Mouse (Mus musculus) stomach, embryonic 14.5 days (tissue): ENCODE measurements around the gene Usp6nl. TPM values are rescaled to one million over a fixed set of nuclear protein-coding genes. Genes with fewer than 3 reads are reported as not detected.

Experiments
- ATAC-seq: fragments of 200-750 bp; cut with Nextera tagmentation; 2 replicates; pipeline ENCODE4 v1.8.0; 2017; ENCODE audit warnings: low read depth, moderate TSS enrichment; ENCODE audit not compliant: insufficient number of reproducible peaks, insufficient read depth, low FRiP score
- H3K27ac ChIP-seq: fragments of 300-500 bp; sonication (generic); 2 replicates; pipeline ENCODE4 v1.5.1; 2014; ENCODE audit warnings: mild to moderate bottlenecking, low read length, moderate library complexity, mixed read lengths
- H3K27me3 ChIP-seq: fragments of 300-500 bp; sonication (generic); 2 replicates; pipeline ENCODE4 v1.6.1; 2014; ENCODE audit warnings: low read length, control low read depth, mixed read lengths; ENCODE audit not compliant: control insufficient read depth, insufficient read depth
- H3K36me3 ChIP-seq: fragments of 300-500 bp; sonication (generic); 2 replicates; pipeline ENCODE4 v1.6.1; 2014; ENCODE audit warnings: mild to moderate bottlenecking, control low read depth, low read length, moderate library complexity, mixed read lengths; ENCODE audit not compliant: control insufficient read depth, insufficient read depth
- H3K4me1 ChIP-seq: fragments of 300-500 bp; sonication (generic); 2 replicates; pipeline ENCODE4 v1.6.1; 2014; ENCODE audit warnings: low read length, control low read depth, mixed read lengths; ENCODE audit not compliant: control insufficient read depth, insufficient read depth
- H3K4me2 ChIP-seq: fragments of 300-500 bp; sonication (generic); replicated peaks from 2 replicates; pipeline ENCODE4 v1.6.1; 2014; ENCODE audit warnings: low read depth, low read length, control low read depth
- H3K4me3 ChIP-seq: fragments of 300-500 bp; sonication (generic); 2 replicates; pipeline ENCODE4 v1.5.1; 2014; ENCODE audit warnings: low read depth, low read length, control low read depth
- H3K9ac ChIP-seq: fragments of 300-500 bp; sonication (generic); replicated peaks from 2 replicates; pipeline ENCODE4 v1.6.1; 2014; ENCODE audit warnings: low read depth, mild to moderate bottlenecking, control low read depth, low read length, moderate library complexity, mixed read lengths
- H3K9me3 ChIP-seq: fragments of 300-500 bp; sonication (generic); 2 replicates; pipeline ENCODE4 v1.6.1; 2016; ENCODE audit warnings: low read depth, low read length, control low read depth; ENCODE audit not compliant: control insufficient read depth
- WGBS: fragments of 180-500 bp; shearing (Covaris S2); extraction: QIAGEN DNeasy Blood & Tissue Kit; methylation state at CpG from one replicate; pipeline ENCODE4 v1.1.7; 2014; 5-methylcytosine and 5-hydroxymethylcytosine counted together
- polyA plus RNA-seq: library from polyadenylated mRNA; unstranded; fragments of >200 nt; fragmentation: Nextera tagmentation; extraction: Ambion mirVana; gene quantifications from 2 replicates; pipeline ENCODE4 v1.2.1, GENCODE M21; 2014

Gene Usp6nl
- polyA plus RNA-seq, 1 experiment from 2014 or later: 12.9 TPM

- H3K27me3 ChIP-seq: no peaks in the 10 kb centered on the region
These were observed 157.2 kb downstream of the Usp6nl start for GRCm38 (mm10) chr2:6479620-6480019.

GRCm38 (mm10) chr2:6481966-6482365, 159.5 kb downstream of the Usp6nl start:
- Histone ChIP-seq H3K27me3 (no peaks in the 10 kb centered on the region), H3K27ac (no peak overlapping the region), H3K4me2 (no peak overlapping the region), H3K4me3 (no peak overlapping the region), H3K36me3 (no peaks in the 10 kb centered on the region), H3K4me1 (peaks cover 18% of the 10 kb centered on the region), H3K9me3 (no peaks in the 10 kb centered on the region), H3K9ac (no peak overlapping the region)
- ATAC-seq: no peak
- 93% methylated on average over 8 of the region's 8 CpGs for WGBS

More at GRCm38 (mm10) chr2:6479620-6480019, 157.2 kb downstream of the Usp6nl start:
- H3K4me1 ChIP-seq: peaks cover 18% of the 10 kb centered on the region
- H3K4me3 ChIP-seq: no peak overlapping the region
- H3K4me2 ChIP-seq: no peak overlapping the region
- no peaks in the 10 kb centered on the region for H3K36me3 ChIP-seq
- no peaks in the 10 kb centered on the region; the same call in 1 of the 2 replicates for H3K9me3 ChIP-seq
- H3K27ac ChIP-seq: peak overlapping the region; percentile 29; the same call in 1 of the 2 replicates
- no peak overlapping the region for H3K9ac ChIP-seq
- no peak for ATAC-seq
- WGBS: 44% methylated on average over 5 of the region's 5 CpGs

DNA sequence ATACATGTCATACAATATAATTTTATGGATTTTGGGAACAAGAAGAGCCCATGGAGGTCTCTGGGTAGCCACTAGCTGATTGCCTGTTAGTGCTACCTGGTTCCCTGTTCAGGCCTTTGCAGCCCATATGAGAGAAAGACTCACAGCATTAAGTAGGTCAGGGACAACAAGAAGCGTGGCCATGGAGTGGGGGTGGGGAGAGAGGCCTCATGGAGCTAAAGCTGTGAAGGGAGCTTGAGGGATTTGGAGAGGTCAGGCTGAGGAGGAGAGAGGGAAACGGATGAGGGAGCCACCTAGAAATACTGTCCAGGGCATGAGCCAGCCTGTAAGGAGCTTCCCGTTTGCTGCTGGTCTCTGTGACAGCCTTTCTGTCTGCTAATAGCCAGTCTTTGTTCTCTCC, 159.9 kb downstream of the Usp6nl start:
- Histone ChIP-seq H3K4me2 (no peak overlapping the region), H3K4me3 (no peak overlapping the region), H3K9me3 (no peaks in the 10 kb centered on the region), H3K27me3 (no peaks in the 10 kb centered on the region), H3K4me1 (peaks cover 18% of the 10 kb centered on the region), H3K27ac (no peak overlapping the region), H3K36me3 (no peaks in the 10 kb centered on the region), H3K9ac (no peak overlapping the region)
- ATAC-seq: no peak
- 49% methylated on average over 3 of the region's 3 CpGs for WGBS

GRCm38 (mm10) chr2:6483081-6483992, 160.9 kb downstream of the Usp6nl start:
- 43% methylated on average over 8 of the region's 8 CpGs for WGBS
- H3K27me3 ChIP-seq: no peaks in the 10 kb centered on the region
- ATAC-seq: peak; percentile 61; the same call in 1 of the 2 replicates
- H3K4me1 ChIP-seq: peaks cover 18% of the 10 kb centered on the region
- no peak overlapping the region for H3K9ac ChIP-seq
- no peaks in the 10 kb centered on the region for H3K9me3 ChIP-seq
- 0 out of 2 replicates have a peak overlapping the region, but pooled peaks have one; percentile 12 for H3K27ac ChIP-seq
- H3K36me3 ChIP-seq: no peaks in the 10 kb centered on the region
- H3K4me2 ChIP-seq: no peak overlapping the region
- H3K4me3 ChIP-seq: no peak overlapping the region

DNA sequence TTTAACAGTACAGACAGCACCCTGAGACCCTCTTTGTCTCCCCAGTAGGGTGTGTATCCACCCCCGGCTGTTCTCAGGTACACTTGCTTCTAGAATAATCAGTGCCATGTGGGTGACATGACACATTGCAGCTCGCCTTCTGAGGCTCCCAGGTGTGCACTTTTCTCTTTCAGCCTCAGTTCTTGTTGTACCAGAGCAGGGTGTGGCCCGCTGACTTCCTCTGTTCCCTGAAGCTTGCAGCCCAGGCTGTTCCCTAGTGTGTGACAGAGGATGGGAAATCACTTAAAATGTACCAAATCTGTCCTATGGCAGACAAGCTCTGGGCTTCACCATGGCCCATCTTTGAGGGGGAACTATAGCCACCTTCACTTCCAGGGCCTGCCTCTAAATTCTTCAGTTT, 161.7 kb downstream of the Usp6nl start:
- Histone ChIP-seq H3K36me3 (no peaks in the 10 kb centered on the region), H3K27me3 (no peaks in the 10 kb centered on the region), H3K27ac (no peak overlapping the region), H3K4me2 (no peak overlapping the region), H3K9me3 (no peaks in the 10 kb centered on the region), H3K4me3 (no peak overlapping the region), H3K4me1 (peaks cover 14% of the 10 kb centered on the region), H3K9ac (no peak overlapping the region)
- WGBS: 76% methylated on average over 3 of the region's 3 CpGs
- ATAC-seq: no peak

DNA sequence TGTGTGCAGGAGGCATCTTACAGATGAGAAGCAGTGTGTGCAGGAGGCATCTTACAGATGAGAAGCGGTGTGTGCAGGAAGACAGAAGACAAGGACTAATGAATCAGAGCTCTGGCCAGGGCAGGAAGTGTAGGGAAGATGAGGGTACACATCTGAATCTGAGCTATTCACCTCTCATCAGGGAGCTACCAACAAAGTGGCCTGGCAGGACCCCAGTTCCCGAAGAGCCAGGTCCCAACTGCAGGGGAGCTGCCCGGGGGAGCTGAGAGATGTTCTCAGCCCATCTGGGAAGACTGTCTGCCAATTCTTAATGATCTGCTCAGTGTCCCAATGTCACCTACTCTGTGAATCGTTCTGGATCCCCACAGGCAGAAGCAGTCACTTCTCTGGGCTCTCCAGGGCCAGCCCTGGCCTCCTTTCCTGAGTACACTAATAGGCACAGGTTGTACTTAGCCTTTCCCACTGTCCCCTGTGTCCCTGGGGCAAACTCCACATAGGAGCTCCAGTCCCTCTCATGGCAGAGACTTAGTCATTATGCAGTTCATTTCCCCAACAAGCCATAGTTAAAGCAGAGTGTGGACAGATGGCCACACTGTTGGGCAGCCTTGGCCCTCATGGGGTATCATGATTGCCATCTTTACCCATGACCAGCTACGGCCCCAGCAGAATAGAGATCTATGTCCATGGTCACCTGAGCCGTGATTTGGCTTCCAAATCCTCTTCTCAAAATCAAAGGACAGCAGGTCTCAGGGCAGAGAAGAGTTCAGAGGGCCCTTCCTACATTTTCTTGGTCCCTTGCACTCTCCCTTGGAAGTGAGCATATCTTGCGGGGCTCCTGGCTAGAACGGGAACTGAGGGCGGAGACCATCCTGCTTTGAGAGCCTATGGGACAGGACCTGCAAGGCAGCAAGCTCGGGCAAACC, 165.4 kb downstream of the Usp6nl start:
- Histone ChIP-seq H3K4me3 (no peak overlapping the region), H3K36me3 (no peaks in the 10 kb centered on the region), H3K27me3 (no peaks in the 10 kb centered on the region), H3K9ac (no peak overlapping the region), H3K27ac (no peak overlapping the region), H3K4me1 (peaks cover 8% of the 10 kb centered on the region; the same call in 1 of the 2 replicates), H3K9me3 (no peaks in the 10 kb centered on the region), H3K4me2 (no peak overlapping the region)
- no peak for ATAC-seq
- 72% methylated on average over 10 of the region's 10 CpGs for WGBS

- H3K4me2 ChIP-seq: no peak overlapping the region
- no peak overlapping the region for H3K27ac ChIP-seq
- H3K27me3 ChIP-seq: no peaks in the 10 kb centered on the region
- no peak overlapping the region for H3K9ac ChIP-seq
- ATAC-seq: no peak
- H3K4me1 ChIP-seq: peaks cover 2% of the 10 kb centered on the region; the same call in 1 of the 2 replicates
- 84% methylated on average over 14 of the region's 14 CpGs for WGBS
- no peaks in the 10 kb centered on the region for H3K36me3 ChIP-seq
- no peaks in the 10 kb centered on the region for H3K9me3 ChIP-seq
- no peak overlapping the region for H3K4me3 ChIP-seq
These were observed 166.1 kb downstream of the Usp6nl start for GRCm38 (mm10) chr2:6488489-6489056.

DNA sequence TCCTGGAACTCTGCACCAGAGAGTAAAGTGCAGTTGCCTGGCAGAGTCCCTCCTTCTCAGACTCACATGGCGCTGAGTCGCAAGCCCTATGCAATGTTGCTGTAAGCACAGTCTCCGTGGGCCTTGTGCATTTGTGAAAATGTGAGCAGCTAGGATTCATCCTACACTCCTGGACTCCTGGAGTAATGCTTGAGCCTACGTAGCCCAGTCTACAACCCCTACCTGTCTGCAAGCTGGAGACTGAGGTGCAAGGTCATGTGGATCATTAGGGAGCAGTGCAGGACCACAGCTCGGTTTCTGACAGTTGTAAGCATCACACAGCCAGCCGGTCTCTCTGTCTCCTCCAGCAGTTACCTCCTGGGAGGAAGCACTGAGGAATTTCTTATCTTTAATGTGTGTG, 167.6 kb downstream of the Usp6nl start:
- H3K27ac ChIP-seq: no peak overlapping the region

More for the DNA sequence above, 167.6 kb downstream of the Usp6nl start:
- Histone ChIP-seq H3K9ac (no peak overlapping the region), H3K4me3 (no peak overlapping the region), H3K36me3 (no peaks in the 10 kb centered on the region), H3K4me2 (no peak overlapping the region), H3K9me3 (no peaks in the 10 kb centered on the region), H3K4me1 (no peaks in the 10 kb centered on the region), H3K27me3 (no peaks in the 10 kb centered on the region)
- ATAC-seq: no peak
- 87% methylated on average over 6 of the region's 6 CpGs for WGBS
